Mouse (Mus musculus) CH12.LX (cell line): Measurements from ENCODE around the gene Tmem132c.

Experiments used
- CTCF ChIP-seq, 2 experiments: IDR thresholded peaks in 1 of 2; conservative IDR thresholded peaks in 1 of 2; 2 replicates each; pipeline ENCODE4 v1.5.1; 2011 to 2012; ENCODE audit warnings: low read depth in 2 of 2, low read length in 2 of 2, improper control_type of control experiment in 1 of 2, inconsistent platforms in 1 of 2, mild to moderate bottlenecking in 1 of 2, moderate library complexity in 1 of 2
- NELFE ChIP-seq: IDR thresholded peaks from 2 replicates; pipeline ENCODE4 v1.6.1; 2011; ENCODE audit warnings: low read depth, low read length, improper control_type of control experiment
- NRF1 ChIP-seq: IDR thresholded peaks from 2 replicates; pipeline ENCODE4 v1.6.1; 2014; ENCODE audit warnings: low read depth, mild to moderate bottlenecking, inconsistent platforms, low read length, improper control_type of control experiment, moderate library complexity
- POLR2A ChIP-seq: IDR thresholded peaks from 2 replicates; pipeline ENCODE4 v1.6.1; 2011; ENCODE audit warnings: low read depth, mild to moderate bottlenecking, improper control_type of control experiment, low read length
- RCOR1 ChIP-seq: conservative IDR thresholded peaks from 2 replicates; pipeline ENCODE4 v1.6.1; 2012; ENCODE audit warnings: low read depth, mild to moderate bottlenecking, inconsistent platforms, low read length, improper control_type of control experiment

GRCm38 (mm10) chr5:127227929-127228595 lies 13.5 kb upstream of the Tmem132c start:
- TF ChIP-seq NELFE, result no peak
- TF ChIP-seq CTCF (conservative IDR thresholded peaks at IDR 0.05 in 1 of 2, IDR thresholded peaks at IDR 0.05 in 1 of 2; ENCODE audit: low read depth in 2 of 2, low read length in 2 of 2), result no peak
- no peak for TF ChIP-seq NRF1
- TF ChIP-seq POLR2A, result no peak
- TF ChIP-seq RCOR1, result no peak
